Mouse (Mus musculus): ENCODE data around the gene Hip1.
A peak's percentile ranks its signal among the peaks of the same experiment; 100 is the strongest.

DNA sequence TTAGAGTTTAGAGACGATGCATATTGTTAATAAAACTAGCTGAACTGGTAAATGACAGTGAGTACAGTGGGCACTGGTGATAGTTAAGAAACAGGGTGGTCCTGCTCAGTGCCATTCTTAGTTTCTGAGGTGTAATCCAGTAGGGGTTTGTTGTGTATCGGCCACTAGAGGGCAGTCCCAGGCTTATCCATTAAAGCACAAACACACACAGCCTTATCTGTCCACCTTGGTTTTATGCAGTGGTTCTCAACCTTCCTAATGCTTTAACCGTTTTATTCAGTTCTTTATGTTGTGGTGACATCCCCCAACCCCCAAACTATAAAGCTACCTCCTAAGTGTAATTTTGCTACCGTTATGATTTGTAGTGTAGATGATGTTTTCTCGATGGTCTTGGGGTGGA lies 149.1 kb downstream of the Hip1 start:
- TF ChIP-seq GATA1 (IDR thresholded peaks at IDR 0.05; ENCODE audit: borderline replicate concordance, low read length) (no peak), CTCF (IDR thresholded peaks at IDR 0.05; ENCODE audit: low read depth, low read length) (peak; percentile 55)
